Mouse (Mus musculus) induced T-regulatory cell, adult 2 months (primary cell): ENCODE measurements at regions not wholly inside any gene's neighbourhood (a gene's known extent, or its start where the extent isn't known, plus 50 kb on each side); places are given as distances from the start of the nearest gene placed in this dataset.

ENCODE experiments used
- DNase-seq: peaks from one replicate; pipeline ENCODE4 v3.0.0-alpha.2; 2012; ENCODE audit warnings: low read depth

GRCm38 (mm10) chr2:178834986-178835385, 404.7 kb downstream of the Cdh26 start:
- DNase-seq: no peak

GRCm38 (mm10) chr2:178838571-178838970, 408.2 kb downstream of the Cdh26 start:
- DNase-seq: no peak

- no peak for DNase-seq
Measured at GRCm38 (mm10) chr2:178840975-178841374, 410.6 kb downstream of the Cdh26 start.

DNA sequence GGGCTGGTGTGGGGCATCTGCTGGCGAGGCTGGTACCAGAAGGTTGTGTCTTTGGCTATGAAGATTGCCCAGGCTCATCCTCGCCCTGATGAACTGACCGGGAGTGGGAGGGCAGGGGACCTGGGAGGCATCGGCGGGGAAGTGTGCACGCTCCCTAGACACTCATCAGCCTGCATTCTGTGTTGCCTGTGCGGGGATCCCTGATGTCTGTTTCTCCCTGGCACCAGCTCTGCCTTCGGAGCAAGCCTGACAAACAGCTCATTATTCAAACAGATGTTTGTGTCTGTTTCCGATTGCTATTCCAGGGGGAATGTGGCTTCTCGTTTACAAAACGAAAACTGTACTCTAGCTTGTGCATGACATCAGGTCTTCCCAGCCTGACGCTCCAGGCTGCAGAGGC, 412.3 kb downstream of the Cdh26 start:
- DNase-seq: no peak

DNA sequence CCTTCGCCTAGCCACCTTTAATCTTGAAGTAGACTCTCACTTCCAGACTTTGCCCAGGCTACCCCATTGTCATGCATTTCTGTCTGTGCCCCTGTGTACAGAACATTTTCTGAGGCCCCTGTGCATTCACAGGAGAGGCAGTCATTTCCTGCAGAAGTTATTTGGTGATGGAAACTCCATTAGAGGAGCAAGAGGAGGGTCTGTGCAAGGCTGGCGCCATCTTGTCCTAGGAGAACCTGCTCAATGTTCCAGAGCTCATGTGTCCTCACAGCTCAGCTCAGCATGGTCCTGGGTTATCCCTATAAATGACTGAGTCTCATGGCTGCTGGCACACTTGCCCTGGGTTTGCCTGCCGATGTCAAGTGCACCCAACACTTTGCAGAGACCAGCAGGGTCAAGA, 413.1 kb downstream of the Cdh26 start:
- DNase-seq: no peak

GRCm38 (mm10) chr2:178844561-178844960, 414.2 kb downstream of the Cdh26 start:
- no peak for DNase-seq

DNA sequence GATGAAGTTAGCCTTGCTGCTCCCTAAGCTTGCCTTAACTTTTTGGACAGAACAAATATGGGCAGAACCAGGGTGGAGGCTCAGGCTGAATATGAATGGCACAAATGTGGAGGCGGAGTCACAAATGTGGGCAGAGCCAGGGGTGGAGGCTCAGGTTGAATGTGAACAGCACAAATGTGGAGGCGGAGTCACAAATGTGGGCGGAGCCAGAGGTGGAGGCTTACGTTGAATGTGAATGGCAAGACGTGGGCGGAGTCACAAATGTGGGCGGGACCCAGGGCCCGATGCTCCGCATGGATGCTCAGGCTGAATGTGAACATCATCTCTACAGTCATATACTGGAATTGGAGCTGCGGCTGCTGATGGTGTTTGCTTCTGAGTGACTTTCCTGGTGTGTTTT, 420.0 kb downstream of the Cdh26 start:
- DNase-seq: no peak

DNA sequence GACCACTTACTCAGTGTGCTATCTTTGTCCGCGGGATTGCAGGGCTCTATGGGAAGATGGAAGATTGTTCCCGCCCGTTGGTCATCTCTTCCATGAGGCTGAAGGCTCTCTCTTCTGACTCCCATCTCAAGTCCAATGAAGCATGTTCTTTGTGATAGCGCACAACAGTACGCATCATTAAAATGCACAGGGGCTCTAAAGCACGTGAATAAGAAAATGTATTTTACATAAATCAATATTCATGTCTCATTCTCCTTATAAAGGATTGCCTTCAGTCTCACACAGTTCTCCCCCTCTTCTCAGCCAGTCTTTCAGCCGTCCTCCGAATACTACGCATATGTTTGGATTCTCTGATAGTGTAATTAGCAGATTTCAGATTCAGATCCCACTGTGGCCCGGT, 420.4 kb downstream of the Cdh26 start:
- no peak for DNase-seq

DNA sequence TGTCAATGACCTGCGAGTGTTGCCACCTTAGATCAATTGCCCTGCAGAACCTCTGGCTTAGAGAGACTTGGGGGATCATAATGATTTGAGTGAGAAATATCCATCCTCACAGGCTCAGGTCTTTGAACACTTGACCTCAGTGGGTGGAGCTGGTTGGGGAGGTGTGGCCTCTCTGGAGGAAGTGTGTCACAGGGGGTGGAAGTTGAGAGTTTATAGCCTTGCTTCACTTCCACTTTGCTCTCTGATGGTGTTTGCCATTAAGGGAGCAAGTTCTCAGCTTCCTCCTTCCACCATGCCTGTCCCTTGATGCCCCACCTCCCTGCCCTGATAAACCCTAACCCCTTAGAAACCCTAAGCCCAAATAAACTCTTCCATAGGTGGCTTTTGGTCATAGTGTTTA, 423.7 kb downstream of the Cdh26 start:
- DNase-seq: no peak

GRCm38 (mm10) chr2:178854760-178855159, 424.4 kb downstream of the Cdh26 start:
- no peak for DNase-seq

DNA sequence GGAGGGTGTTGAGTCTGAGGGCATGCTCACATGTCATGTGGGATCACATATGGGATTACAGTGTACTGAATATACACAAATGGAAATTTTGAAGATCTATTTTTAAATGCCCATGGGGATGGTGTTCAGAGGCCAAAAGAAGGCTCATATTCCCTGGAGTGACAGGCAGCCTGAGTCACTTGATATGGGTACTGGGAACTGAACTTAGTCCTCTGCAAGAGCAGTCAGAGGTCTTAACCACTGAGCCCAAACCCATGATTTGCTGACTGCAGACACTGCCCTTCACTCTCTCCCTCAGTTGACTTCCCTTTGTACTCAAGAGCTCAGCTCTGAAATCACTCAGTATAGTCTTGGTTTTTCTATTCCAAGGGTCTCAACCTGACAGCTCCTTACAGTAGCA, 432.3 kb downstream of the Cdh26 start:
- DNase-seq: no peak

DNA sequence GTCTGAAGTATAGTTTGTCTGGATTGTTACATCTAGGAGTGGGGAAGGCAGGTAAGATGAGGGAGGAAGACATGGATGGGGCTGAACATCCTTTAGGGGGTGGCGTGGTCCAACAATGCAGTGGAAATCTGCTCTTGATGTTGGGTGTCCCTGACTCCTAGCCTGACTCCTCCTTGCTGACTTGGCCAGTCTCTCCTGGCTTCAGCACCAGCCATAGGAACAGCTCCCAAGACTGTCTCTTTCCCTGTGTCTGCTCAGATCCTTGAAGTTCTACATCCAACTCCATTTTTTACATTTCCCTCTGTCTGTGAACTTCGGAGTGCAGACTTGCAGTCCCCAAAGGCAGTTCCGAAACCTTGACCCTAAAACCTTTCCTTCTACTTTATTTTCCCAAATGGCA, 436.8 kb downstream of the Cdh26 start:
- no peak for DNase-seq

- DNase-seq: no peak
Measured at GRCm38 (mm10) chr2:178869160-178869559, 438.8 kb downstream of the Cdh26 start.

GRCm38 (mm10) chr2:178878436-178878835, 448.1 kb downstream of the Cdh26 start:
- DNase-seq: no peak

DNA sequence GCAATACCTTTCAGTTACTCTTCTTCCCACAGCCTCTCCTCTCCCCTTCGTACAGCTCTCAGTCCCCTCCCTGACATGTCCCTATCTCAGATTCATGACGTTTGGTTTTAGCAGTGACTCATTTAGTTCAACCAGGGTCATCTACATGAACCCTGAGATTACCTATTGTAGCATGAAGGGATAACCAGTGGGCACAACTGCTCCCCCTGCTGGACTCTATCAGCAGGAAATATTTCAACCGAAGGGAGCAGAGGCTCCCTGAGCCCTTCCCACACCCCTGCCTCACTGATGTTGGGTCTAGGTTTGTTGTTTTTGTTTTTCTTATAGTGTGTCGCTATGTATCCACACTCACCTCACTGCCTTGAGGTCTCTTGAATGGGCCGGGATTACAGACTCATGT, 455.4 kb downstream of the Cdh26 start:
- DNase-seq: no peak

GRCm38 (mm10) chr2:178888704-178889103, 458.4 kb downstream of the Cdh26 start:
- DNase-seq: no peak

DNA sequence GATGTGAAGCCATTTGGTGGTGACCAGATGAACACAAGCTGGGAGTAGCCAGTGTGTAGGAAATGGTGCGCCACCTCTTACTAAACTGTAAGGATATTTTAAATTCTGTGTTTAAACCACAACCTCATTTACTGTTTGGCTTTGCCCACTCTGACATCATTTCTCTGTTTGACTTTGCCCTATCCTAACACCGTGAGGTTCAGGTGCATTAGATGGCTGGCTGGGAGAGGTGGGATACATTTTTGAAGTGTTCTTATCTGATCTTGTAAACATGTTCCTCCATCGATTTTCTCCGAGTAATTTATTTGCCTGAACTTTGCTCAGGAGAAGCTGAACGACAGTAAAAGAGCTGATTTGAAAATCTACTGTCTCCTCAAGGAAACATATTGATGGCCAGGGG, 472.1 kb downstream of the Cdh26 start:
- DNase-seq: no peak

GRCm38 (mm10) chr2:178909325-178909724, 479.0 kb downstream of the Cdh26 start:
- no peak for DNase-seq

DNA sequence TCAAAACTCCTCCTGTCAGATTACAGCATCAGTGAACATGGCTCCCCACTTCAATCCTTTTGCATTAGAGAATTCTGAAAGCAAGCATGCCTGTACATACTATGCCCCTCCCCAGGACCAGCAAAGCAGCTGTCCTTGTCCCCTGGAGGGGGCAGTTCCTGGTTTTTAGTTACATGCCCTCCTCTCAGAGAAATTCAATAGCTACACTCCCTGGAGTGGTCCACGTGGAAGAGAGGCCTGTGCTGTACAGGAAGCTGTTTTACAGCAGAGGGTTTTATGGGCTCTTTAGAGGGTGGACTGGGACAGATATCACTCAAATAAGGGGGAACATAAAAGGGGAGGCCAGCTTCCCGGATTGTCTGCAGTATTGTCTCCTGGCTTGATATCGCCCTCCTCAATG, 481.3 kb downstream of the Cdh26 start:
- no peak for DNase-seq

GRCm38 (mm10) chr2:178916316-178917033, 486.1 kb downstream of the Cdh26 start:
- no peak for DNase-seq

- no peak for DNase-seq
Measured at GRCm38 (mm10) chr2:178924456-178925115, 494.3 kb downstream of the Cdh26 start.

DNA sequence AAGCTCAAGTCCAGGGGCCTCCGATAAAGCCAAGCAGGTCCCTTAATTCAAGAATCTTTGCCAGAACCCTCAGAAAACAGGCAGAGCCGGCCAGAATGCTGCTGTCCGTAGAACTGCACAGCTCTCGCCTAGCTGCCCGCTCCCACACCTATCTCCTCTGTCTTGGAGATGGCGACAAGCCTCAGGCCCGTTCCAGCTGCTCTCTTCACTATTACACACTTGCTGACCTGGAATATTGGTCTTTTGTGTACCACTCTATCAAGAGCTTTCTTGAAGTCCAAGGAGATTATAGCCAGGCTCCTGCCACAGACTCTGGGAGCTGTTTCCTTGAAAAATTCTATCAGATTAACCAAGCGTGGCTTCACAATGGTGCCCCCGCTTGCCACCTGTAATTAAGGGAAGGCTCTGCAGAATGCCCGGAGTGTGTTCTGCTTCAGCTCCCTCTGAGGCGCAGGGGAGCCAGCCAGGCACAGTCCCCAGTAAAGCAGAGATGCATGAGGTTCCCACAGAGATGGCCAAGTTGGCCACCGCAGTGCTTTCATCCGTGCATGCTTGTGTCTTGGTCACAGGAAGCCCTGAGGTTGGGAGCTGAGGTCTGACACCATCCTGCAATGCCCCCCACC, 496.8 kb downstream of the Cdh26 start:
- DNase-seq: no peak

GRCm38 (mm10) chr2:178929033-178929432, 498.7 kb downstream of the Cdh26 start:
- no peak for DNase-seq
